Mouse (Mus musculus): ENCODE results near the gene Prr12. TPM values are rescaled to one million over a fixed set of nuclear protein-coding genes. Genes with fewer than 3 reads are reported as not detected.
"Not testable (repeated sequence)": the region's sequence is repeated elsewhere in the genome, so short reads cannot be mapped to it uniquely, and the experiment has no call there.

The Prr12 gene
- 8.3 and 8.7 TPM in 2 replicates for polyA plus RNA-seq (2015; fragmentation: Nextera tagmentation; extraction: Ambion mirVana)

- WGBS: 0% methylated on average over 14 of the region's 18 CpGs
- peaks cover 22% of the 10 kb centered on the region for H3K36me3 ChIP-seq (ENCODE audit: control insufficient read depth, insufficient read depth, low read length)
- no peaks in the 10 kb centered on the region for H3K9me3 ChIP-seq (replicated peaks; ENCODE audit: control insufficient read depth, low read length)
- H3K27ac ChIP-seq (ENCODE audit: low read length): peak within 1 kb of the TSS; percentile 99
- H3K4me1 ChIP-seq (ENCODE audit: control insufficient read depth, insufficient read depth, low read length): peaks cover 12% of the 10 kb centered on the region
- peak within 1 kb of the TSS; percentile 91 for H3K4me3 ChIP-seq (replicated peaks; ENCODE audit: low read length)
- H3K4me2 ChIP-seq (ENCODE audit: low read depth, low read length): peak within 1 kb of the TSS; percentile 99
- peak within 1 kb of the TSS; percentile 93 for H3K9ac ChIP-seq (ENCODE audit: low read length)
- ATAC-seq (ENCODE audit: insufficient read depth, low FRiP score): no peak
- H3K27me3 ChIP-seq (ENCODE audit: control insufficient read depth, insufficient read depth, low read length): no peaks in the 10 kb centered on the region
Observed at GRCm38 (mm10) chr7:45052862-45053116, at the start of gene Prr12. Gene Prr12 (minus strand): TSS chr7:45052881.

- ATAC-seq (ENCODE audit: insufficient read depth, low FRiP score): no peak
- Histone ChIP-seq H3K27ac (ENCODE audit: low read length) (no peak overlapping the region), H3K9ac (ENCODE audit: low read length) (peak overlapping the region; percentile 80; the same call in 1 of the 2 replicates), H3K4me1 (ENCODE audit: control insufficient read depth, insufficient read depth, low read length) (peaks cover 16% of the 10 kb centered on the region; the same call in 1 of the 2 replicates), H3K4me3 (replicated peaks; ENCODE audit: low read length) (peak overlapping the region; percentile 51), H3K27me3 (ENCODE audit: control insufficient read depth, insufficient read depth, low read length) (no peaks in the 10 kb centered on the region), H3K9me3 (replicated peaks; ENCODE audit: control insufficient read depth, low read length) (no peaks in the 10 kb centered on the region), H3K4me2 (ENCODE audit: low read depth, low read length) (peak overlapping the region; percentile 60), H3K36me3 (ENCODE audit: control insufficient read depth, insufficient read depth, low read length) (no peaks in the 10 kb centered on the region)
- 79% methylated on average over 11 of the region's 11 CpGs for WGBS
Observed at GRCm38 (mm10) chr7:45102441-45102840, 49.8 kb upstream of the Prr12 start.

- Histone ChIP-seq H3K36me3 (ENCODE audit: control insufficient read depth, insufficient read depth, low read length) (no peaks in the 10 kb centered on the region), H3K4me3 (replicated peaks; ENCODE audit: low read length) (no peak overlapping the region), H3K4me2 (ENCODE audit: low read depth, low read length) (no peak overlapping the region), H3K27ac (ENCODE audit: low read length) (no peak overlapping the region), H3K9ac (ENCODE audit: low read length) (no peak overlapping the region), H3K4me1 (ENCODE audit: control insufficient read depth, insufficient read depth, low read length) (peaks cover 16% of the 10 kb centered on the region; the same call in 1 of the 2 replicates), H3K27me3 (ENCODE audit: control insufficient read depth, insufficient read depth, low read length) (no peaks in the 10 kb centered on the region), H3K9me3 (replicated peaks; ENCODE audit: control insufficient read depth, low read length) (no peaks in the 10 kb centered on the region)
- ATAC-seq (ENCODE audit: insufficient read depth, low FRiP score): no peak
- WGBS: 76% methylated on average over 6 of the region's 6 CpGs
Observed at GRCm38 (mm10) chr7:45100046-45100445, 47.4 kb upstream of the Prr12 start.

- Histone ChIP-seq H3K27ac (ENCODE audit: low read length) (no peak overlapping the region), H3K4me1 (ENCODE audit: control insufficient read depth, insufficient read depth, low read length) (0 out of 2 replicates have a peak, but pooled peaks cover 11% of the 10 kb centered on the region), H3K9me3 (replicated peaks; ENCODE audit: control insufficient read depth, low read length) (no peaks in the 10 kb centered on the region), H3K36me3 (ENCODE audit: control insufficient read depth, insufficient read depth, low read length) (no peaks in the 10 kb centered on the region), H3K4me2 (ENCODE audit: low read depth, low read length) (no peak overlapping the region), H3K27me3 (ENCODE audit: control insufficient read depth, insufficient read depth, low read length) (no peaks in the 10 kb centered on the region), H3K9ac (ENCODE audit: low read length) (no peak overlapping the region), H3K4me3 (replicated peaks; ENCODE audit: low read length) (no peak overlapping the region)
- WGBS: 89% methylated on average over 8 of the region's 8 CpGs
- no peak for ATAC-seq (ENCODE audit: insufficient read depth, low FRiP score)
Observed at GRCm38 (mm10) chr7:45098541-45099240, 46.0 kb upstream of the Prr12 start.

- no peak overlapping the region for H3K27ac ChIP-seq (ENCODE audit: low read length)
- WGBS: 55% methylated on average over 6 of the region's 6 CpGs
- no peaks in the 10 kb centered on the region for H3K36me3 ChIP-seq (ENCODE audit: control insufficient read depth, insufficient read depth, low read length)
- no peak for ATAC-seq (ENCODE audit: insufficient read depth, low FRiP score)
- peaks cover 15% of the 10 kb centered on the region for H3K4me1 ChIP-seq (ENCODE audit: control insufficient read depth, insufficient read depth, low read length)
- no peaks in the 10 kb centered on the region for H3K9me3 ChIP-seq (replicated peaks; ENCODE audit: control insufficient read depth, low read length)
- H3K4me3 ChIP-seq (replicated peaks; ENCODE audit: low read length): no peak overlapping the region
- H3K9ac ChIP-seq (ENCODE audit: low read length): no peak overlapping the region
- H3K4me2 ChIP-seq (ENCODE audit: low read depth, low read length): no peak overlapping the region
- H3K27me3 ChIP-seq (ENCODE audit: control insufficient read depth, insufficient read depth, low read length): no peaks in the 10 kb centered on the region
Observed at GRCm38 (mm10) chr7:45097479-45097878, 44.8 kb upstream of the Prr12 start.

GRCm38 (mm10) chr7:45095965-45096364 is 43.3 kb upstream of the Prr12 start:
- H3K27me3 ChIP-seq (ENCODE audit: control insufficient read depth, insufficient read depth, low read length); H3K4me1 ChIP-seq (ENCODE audit: control insufficient read depth, insufficient read depth, low read length); H3K9me3 ChIP-seq (replicated peaks; ENCODE audit: control insufficient read depth, low read length); H3K27ac ChIP-seq (ENCODE audit: low read length); H3K4me3 ChIP-seq (replicated peaks; ENCODE audit: low read length); H3K9ac ChIP-seq (ENCODE audit: low read length); H3K36me3 ChIP-seq (ENCODE audit: control insufficient read depth, insufficient read depth, low read length); H3K4me2 ChIP-seq (ENCODE audit: low read depth, low read length); ATAC-seq (ENCODE audit: insufficient read depth, low FRiP score): not testable (repeated sequence)
- 94% methylated on average over 14 of the region's 14 CpGs for WGBS

GRCm38 (mm10) chr7:45095367-45095766 is 42.7 kb upstream of the Prr12 start:
- H3K27ac ChIP-seq (ENCODE audit: low read length): no peak overlapping the region
- H3K4me3 ChIP-seq (replicated peaks; ENCODE audit: low read length): no peak overlapping the region

GRCm38 (mm10) chr7:45094121-45094520 is 41.4 kb upstream of the Prr12 start:
- Histone ChIP-seq H3K4me2 (ENCODE audit: low read depth, low read length) (no peak overlapping the region), H3K36me3 (ENCODE audit: control insufficient read depth, insufficient read depth, low read length) (no peaks in the 10 kb centered on the region), H3K27ac (ENCODE audit: low read length) (no peak overlapping the region), H3K9ac (ENCODE audit: low read length) (no peak overlapping the region), H3K4me1 (ENCODE audit: control insufficient read depth, insufficient read depth, low read length) (peaks cover 8% of the 10 kb centered on the region), H3K27me3 (ENCODE audit: control insufficient read depth, insufficient read depth, low read length) (no peaks in the 10 kb centered on the region), H3K9me3 (replicated peaks; ENCODE audit: control insufficient read depth, low read length) (no peaks in the 10 kb centered on the region), H3K4me3 (replicated peaks; ENCODE audit: low read length) (no peak overlapping the region)
- 36% methylated on average over 7 of the region's 7 CpGs for WGBS
- no peak for ATAC-seq (ENCODE audit: insufficient read depth, low FRiP score)

More at GRCm38 (mm10) chr7:45095367-45095766, 42.7 kb upstream of the Prr12 start:
- Histone ChIP-seq H3K4me1 (ENCODE audit: control insufficient read depth, insufficient read depth, low read length) (peaks cover 8% of the 10 kb centered on the region), H3K27me3 (ENCODE audit: control insufficient read depth, insufficient read depth, low read length) (no peaks in the 10 kb centered on the region), H3K9me3 (replicated peaks; ENCODE audit: control insufficient read depth, low read length) (no peaks in the 10 kb centered on the region), H3K9ac (ENCODE audit: low read length) (no peak overlapping the region), H3K4me2 (ENCODE audit: low read depth, low read length) (no peak overlapping the region), H3K36me3 (ENCODE audit: control insufficient read depth, insufficient read depth, low read length) (no peaks in the 10 kb centered on the region)
- ATAC-seq (ENCODE audit: insufficient read depth, low FRiP score): no peak
- 76% methylated on average over 6 of the region's 6 CpGs for WGBS

- Histone ChIP-seq H3K36me3 (ENCODE audit: control insufficient read depth, insufficient read depth, low read length) (no peaks in the 10 kb centered on the region), H3K4me2 (ENCODE audit: low read depth, low read length) (no peak overlapping the region), H3K4me3 (replicated peaks; ENCODE audit: low read length) (no peak overlapping the region), H3K27ac (ENCODE audit: low read length) (peak overlapping the region; percentile 73), H3K27me3 (ENCODE audit: control insufficient read depth, insufficient read depth, low read length) (no peaks in the 10 kb centered on the region), H3K9me3 (replicated peaks; ENCODE audit: control insufficient read depth, low read length) (no peaks in the 10 kb centered on the region), H3K9ac (ENCODE audit: low read length) (no peak overlapping the region; the same call in 1 of the 2 replicates), H3K4me1 (ENCODE audit: control insufficient read depth, insufficient read depth, low read length) (peaks cover 8% of the 10 kb centered on the region)
- 35% methylated on average over 18 of the region's 18 CpGs for WGBS
- no peak for ATAC-seq (ENCODE audit: insufficient read depth, low FRiP score)
Observed at GRCm38 (mm10) chr7:45093516-45093905, 40.8 kb upstream of the Prr12 start.
